Mouse (Mus musculus): ENCODE results near the gene Scrn2.

The Scrn2 gene

GRCm38 (mm10) chr11:97050216-97050943 is 20.6 kb downstream of the Scrn2 start, which contains the start of gene Osbpl7:
Osbpl7 (plus strand) TSS chr11:97050628.
- peak; percentile 76 for DNase-seq (ENCODE audit: inconsistent ontology term)

- DNase-seq (ENCODE audit: inconsistent ontology term) = peak; percentile 46
These were observed 21.3 kb downstream of the Scrn2 start for GRCm38 (mm10) chr11:97050944-97051586.

GRCm38 (mm10) chr11:97052219-97052646 is 22.5 kb downstream of the Scrn2 start:
- no peak for DNase-seq (ENCODE audit: inconsistent ontology term)

GRCm38 (mm10) chr11:97063274-97063920 is 33.7 kb downstream of the Scrn2 start:
- DNase-seq (ENCODE audit: inconsistent ontology term) = peak; percentile 43

GRCm38 (mm10) chr11:97063921-97064295 is 34.2 kb downstream of the Scrn2 start:
- no peak for DNase-seq (ENCODE audit: inconsistent ontology term)

GRCm38 (mm10) chr11:97065538-97066295 is 36.0 kb downstream of the Scrn2 start:
- no peak for DNase-seq (ENCODE audit: inconsistent ontology term)

- DNase-seq (ENCODE audit: inconsistent ontology term) = no peak
These were observed 37.1 kb downstream of the Scrn2 start for GRCm38 (mm10) chr11:97066656-97067360.

- no peak for DNase-seq (ENCODE audit: inconsistent ontology term)
These were observed 39.6 kb downstream of the Scrn2 start for GRCm38 (mm10) chr11:97069333-97069732.

- DNase-seq (ENCODE audit: inconsistent ontology term) = no peak
These were observed 40.0 kb downstream of the Scrn2 start for GRCm38 (mm10) chr11:97069770-97070169.

GRCm38 (mm10) chr11:97071129-97071528 is 41.4 kb downstream of the Scrn2 start:
- DNase-seq (ENCODE audit: inconsistent ontology term) = no peak

GRCm38 (mm10) chr11:97072533-97072932 is 42.8 kb downstream of the Scrn2 start:
- peak; percentile 79 for DNase-seq (ENCODE audit: inconsistent ontology term)

- no peak for DNase-seq (ENCODE audit: inconsistent ontology term)
These were observed 44.5 kb downstream of the Scrn2 start for GRCm38 (mm10) chr11:97074235-97074634.

GRCm38 (mm10) chr11:97078751-97079150 is 49.0 kb downstream of the Scrn2 start:
- no peak for DNase-seq (ENCODE audit: inconsistent ontology term)

GRCm38 (mm10) chr11:97080291-97080690 is 50.6 kb downstream of the Scrn2 start:
- no peak for DNase-seq (ENCODE audit: inconsistent ontology term)

- DNase-seq (ENCODE audit: inconsistent ontology term) = no peak
These were observed 53.2 kb downstream of the Scrn2 start for GRCm38 (mm10) chr11:97082977-97083376.
